Mouse (Mus musculus) kidney, adult 2 months (tissue): ENCODE data around the gene Rnf8. TPM values are rescaled to one million over a fixed set of nuclear protein-coding genes. Genes with fewer than 3 reads are reported as not detected.

ENCODE experiments used
- DNase-seq: peaks from one replicate; pipeline ENCODE4 v3.0.0; 2021
- H3K27ac ChIP-seq: fragments of 200-500 bp; 2 replicates; pipeline ENCODE4 v1.5.1; 2012; ENCODE audit warnings: low read depth, low read length, control low read depth, inconsistent platforms; ENCODE audit not compliant: insufficient read depth
- H3K27me3 ChIP-seq: fragments of 200-500 bp; replicated peaks from 2 replicates; pipeline ENCODE4 v1.6.1; 2012; ENCODE audit warnings: mild to moderate bottlenecking, moderate library complexity, low read length, inconsistent platforms; ENCODE audit not compliant: control insufficient read depth, insufficient read depth
- H3K36me3 ChIP-seq: fragments of 200-500 bp; 2 replicates; pipeline ENCODE4 v1.6.1; 2012; ENCODE audit warnings: mild to moderate bottlenecking, moderate library complexity, low read length, inconsistent platforms; ENCODE audit not compliant: control insufficient read depth, insufficient read depth
- H3K4me1 ChIP-seq: fragments of 200-500 bp; 2 replicates; pipeline ENCODE4 v1.6.1; 2011; ENCODE audit warnings: low read length; ENCODE audit not compliant: control insufficient read depth, insufficient read depth
- H3K4me3 ChIP-seq: fragments of 200-500 bp; 2 replicates; pipeline ENCODE4 v1.5.1; 2011; ENCODE audit warnings: mild to moderate bottlenecking, low read depth, low read length, control low read depth; ENCODE audit not compliant: insufficient read depth
- CTCF ChIP-seq: fragments of 200-500 bp; conservative IDR thresholded peaks from 2 replicates; pipeline ENCODE4 v1.5.1; 2011; ENCODE audit warnings: low read depth, mild to moderate bottlenecking, control low read depth, low read length, moderate library complexity, mixed read lengths; ENCODE audit not compliant: insufficient read depth, insufficient read length
- POLR2A ChIP-seq: fragments of 200-500 bp; IDR thresholded peaks from one replicate; pipeline ENCODE4 v1.6.1; 2011; ENCODE audit warnings: low read depth, low read length, control low read depth
- WGBS: fragments of 180-500 bp; shearing (Covaris S2); methylation state at CpG from one replicate; pipeline ENCODE4 v1.1.7; 2018; 5-methylcytosine and 5-hydroxymethylcytosine counted together
- polyA plus RNA-seq: library from polyadenylated mRNA; depleted of rRNA; stranded (reverse); fragments of >200 nt; gene quantifications from 2 replicates; pipeline ENCODE4 v1.2.3, GENCODE M21; 2012

The Rnf8 gene
- polyA plus RNA-seq, 1 experiment: 31.3 TPM

GRCm38 (mm10) chr17:29637895-29638294 lies 23.3 kb downstream of the Rnf8 start:
- H3K36me3 ChIP-seq: no peaks in the 10 kb centered on the region
- H3K4me1 ChIP-seq: no peaks in the 10 kb centered on the region
- H3K27ac ChIP-seq: no peak overlapping the region
- 64% methylated on average over 8 of the region's 8 CpGs for WGBS
- no peak for TF ChIP-seq CTCF
- TF ChIP-seq POLR2A: no peak
- H3K4me3 ChIP-seq: no peak overlapping the region
- no peak for DNase-seq
- H3K27me3 ChIP-seq: no peaks in the 10 kb centered on the region

GRCm38 (mm10) chr17:29640971-29641370 lies 26.4 kb downstream of the Rnf8 start:
- Histone ChIP-seq H3K27me3 (no peaks in the 10 kb centered on the region), H3K27ac (no peak overlapping the region), H3K4me1 (no peaks in the 10 kb centered on the region), H3K36me3 (no peaks in the 10 kb centered on the region), H3K4me3 (no peak overlapping the region)
- 96% methylated on average over 11 of the region's 11 CpGs for WGBS
- no peak for DNase-seq
- TF ChIP-seq CTCF (no peak), POLR2A (no peak)

GRCm38 (mm10) chr17:29642219-29642618 lies 27.6 kb downstream of the Rnf8 start:
- Histone ChIP-seq H3K27ac (no peak overlapping the region), H3K27me3 (no peaks in the 10 kb centered on the region), H3K36me3 (no peaks in the 10 kb centered on the region; the same call in 1 of the 2 replicates), H3K4me1 (no peaks in the 10 kb centered on the region), H3K4me3 (no peak overlapping the region)
- TF ChIP-seq POLR2A (no peak), CTCF (no peak)
- WGBS: 62% methylated on average over 3 of the region's 3 CpGs
- DNase-seq: no peak

- H3K27me3 ChIP-seq: no peaks in the 10 kb centered on the region
- H3K36me3 ChIP-seq: no peaks in the 10 kb centered on the region
- no peak for TF ChIP-seq POLR2A
- no peak for TF ChIP-seq CTCF
- no peak overlapping the region for H3K4me3 ChIP-seq
- peaks cover 3% of the 10 kb centered on the region; the same call in 1 of the 2 replicates for H3K4me1 ChIP-seq
- DNase-seq: no peak
- 78% methylated on average over 2 of the region's 2 CpGs for WGBS
- no peak overlapping the region for H3K27ac ChIP-seq
Observed at GRCm38 (mm10) chr17:29658249-29658648, 43.7 kb downstream of the Rnf8 start.

- peak; percentile 98 for DNase-seq
- TF ChIP-seq POLR2A: peak; percentile 76
- TF ChIP-seq CTCF: no peak
- under 1% methylated on average over 41 of the region's 41 CpGs for WGBS
- H3K27ac ChIP-seq: peak within 1 kb of the TSS; percentile 87
- H3K27me3 ChIP-seq: no peaks in the 10 kb centered on the region
- H3K36me3 ChIP-seq: no peaks in the 10 kb centered on the region
- H3K4me3 ChIP-seq: peak within 1 kb of the TSS; percentile 99
- H3K4me1 ChIP-seq: peaks cover 3% of the 10 kb centered on the region; the same call in 1 of the 2 replicates
Observed at GRCm38 (mm10) chr17:29660076-29660761, 45.6 kb downstream of the Rnf8 start, which contains the start of gene Cmtr1. TSS of gene Cmtr1 (plus strand) at chr17:29660595.

GRCm38 (mm10) chr17:29660762-29661391 lies 46.3 kb downstream of the Rnf8 start:
- H3K4me3 ChIP-seq: peak overlapping the region; percentile 99
- H3K27ac ChIP-seq: peak overlapping the region; percentile 87
- TF ChIP-seq CTCF (no peak), POLR2A (no peak)
- H3K27me3 ChIP-seq: no peaks in the 10 kb centered on the region
- no peak for DNase-seq
- under 1% methylated on average over 41 of the region's 41 CpGs for WGBS
- H3K4me1 ChIP-seq: peaks cover 3% of the 10 kb centered on the region; the same call in 1 of the 2 replicates
- no peaks in the 10 kb centered on the region; the same call in 1 of the 2 replicates for H3K36me3 ChIP-seq

- no peak for DNase-seq
- TF ChIP-seq CTCF: no peak
- TF ChIP-seq POLR2A: no peak
Observed at GRCm38 (mm10) chr17:29662145-29662544, 47.6 kb downstream of the Rnf8 start.

More at GRCm38 (mm10) chr17:29662145-29662544, 47.6 kb downstream of the Rnf8 start:
- peaks cover 3% of the 10 kb centered on the region; the same call in 1 of the 2 replicates for H3K4me1 ChIP-seq
- WGBS: 81% methylated on average over 6 of the region's 6 CpGs
- H3K27ac ChIP-seq: no peak overlapping the region
- no peaks in the 10 kb centered on the region; the same call in none of the 2 replicates for H3K36me3 ChIP-seq
- H3K27me3 ChIP-seq: no peaks in the 10 kb centered on the region
- H3K4me3 ChIP-seq: no peak overlapping the region
